Mouse (Mus musculus): ENCODE results near the gene Sspn.
A peak's percentile ranks its signal among the peaks of the same experiment; 100 is the strongest.

Gene Sspn

GRCm38 (mm10) chr6:145931341-145931740 is at the start of gene Sspn:
Gene Sspn (plus strand): TSS chr6:145931641.
- no peak for DNase-seq

- DNase-seq = no peak
Observed at GRCm38 (mm10) chr6:145883010-145883409, 48.4 kb upstream of the Sspn start.

GRCm38 (mm10) chr6:145883668-145884067 is 47.8 kb upstream of the Sspn start:
- no peak for DNase-seq

- DNase-seq = no peak
Observed at GRCm38 (mm10) chr6:145885069-145885468, 46.4 kb upstream of the Sspn start.

- DNase-seq = no peak
Observed at GRCm38 (mm10) chr6:145886277-145886676, 45.2 kb upstream of the Sspn start.

- no peak for DNase-seq
Observed at GRCm38 (mm10) chr6:145887719-145888118, 43.7 kb upstream of the Sspn start.

GRCm38 (mm10) chr6:145891951-145892350 is 39.5 kb upstream of the Sspn start:
- no peak for DNase-seq

GRCm38 (mm10) chr6:145892381-145893265 is 38.8 kb upstream of the Sspn start:
- no peak for DNase-seq

- no peak for DNase-seq
Observed at GRCm38 (mm10) chr6:145893366-145894021, 37.9 kb upstream of the Sspn start.

GRCm38 (mm10) chr6:145894669-145895342 is 36.6 kb upstream of the Sspn start:
- no peak for DNase-seq

- no peak for DNase-seq
Observed at GRCm38 (mm10) chr6:145904169-145904568, 27.3 kb upstream of the Sspn start.

GRCm38 (mm10) chr6:145904616-145905015 is 26.8 kb upstream of the Sspn start:
- no peak for DNase-seq

GRCm38 (mm10) chr6:145906096-145906890 is 25.1 kb upstream of the Sspn start:
- DNase-seq = peak; percentile 29

GRCm38 (mm10) chr6:145909943-145910342 is 21.5 kb upstream of the Sspn start:
- no peak for DNase-seq

- DNase-seq = no peak
Observed at GRCm38 (mm10) chr6:145910469-145911426, 20.7 kb upstream of the Sspn start.

- no peak for DNase-seq
Observed at GRCm38 (mm10) chr6:145912232-145912631, 19.2 kb upstream of the Sspn start.

GRCm38 (mm10) chr6:145915435-145915834 is 16.0 kb upstream of the Sspn start:
- no peak for DNase-seq

- DNase-seq = no peak
Observed at GRCm38 (mm10) chr6:145916401-145916800, 15.0 kb upstream of the Sspn start.

- no peak for DNase-seq
Observed at GRCm38 (mm10) chr6:145918236-145918635, 13.2 kb upstream of the Sspn start.

GRCm38 (mm10) chr6:145923594-145923993 is 7.8 kb upstream of the Sspn start:
- DNase-seq = no peak

- peak; percentile 86 for DNase-seq
Observed at GRCm38 (mm10) chr6:145934001-145934696, 2.7 kb downstream of the Sspn start.

Data from kidney, adult 11 months (tissue).